Mouse (Mus musculus): ENCODE results near the gene Pnrc1. TPM values are rescaled to one million over a fixed set of nuclear protein-coding genes. Genes with fewer than 3 reads are reported as not detected.

Pnrc1 gene
- polyA plus RNA-seq, 1 experiment from 2014 or later = 123 TPM

DNA sequence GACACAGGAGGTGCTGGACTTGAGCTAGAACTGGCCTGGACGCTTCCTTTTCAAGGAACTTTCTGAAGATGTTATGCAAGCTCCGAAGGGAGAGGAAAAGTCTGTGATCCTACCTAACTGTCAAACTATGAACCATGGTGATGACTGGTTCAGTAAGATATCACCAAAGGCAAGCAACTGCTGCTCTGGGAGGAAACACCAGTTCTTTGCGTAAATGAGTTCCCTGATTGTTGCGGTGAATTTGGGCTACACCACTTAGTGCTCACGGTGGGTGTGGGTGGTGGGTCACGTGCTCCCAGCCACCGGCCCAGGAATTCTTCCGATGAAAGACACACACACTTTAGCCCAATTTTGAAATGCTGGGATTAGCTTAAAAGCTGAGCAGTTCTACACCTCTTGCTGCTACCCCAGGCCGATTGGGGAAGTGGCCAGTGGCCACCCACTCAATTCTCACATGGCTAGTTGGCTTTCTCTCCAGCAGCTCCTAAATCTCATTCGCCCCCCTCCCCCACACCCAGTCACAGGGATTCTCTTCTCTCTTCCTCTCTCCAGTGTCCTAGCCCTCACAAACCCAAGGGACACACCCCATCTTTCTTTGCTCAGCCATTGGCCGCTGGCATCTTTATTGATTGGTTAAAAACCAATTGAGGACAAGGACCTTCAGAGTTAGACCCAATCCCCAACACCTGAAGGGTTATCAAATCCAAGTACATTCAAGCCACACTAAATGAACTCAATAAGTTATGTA lies 24.8 kb downstream of the Pnrc1 start:
- WGBS = 80% methylated on average over 11 of the region's 11 CpGs

GRCm38 (mm10) chr4:33262897-33263296 lies 27.1 kb downstream of the Pnrc1 start:
- Histone ChIP-seq H3K36me3 (ENCODE audit: insufficient read depth) (no peaks in the 10 kb centered on the region), H3K9me3 (ENCODE audit: low read depth, low read length) (no peaks in the 10 kb centered on the region), H3K4me1 (ENCODE audit: insufficient read depth) (no peaks in the 10 kb centered on the region), H3K4me2 (no peak overlapping the region), H3K9ac (no peak overlapping the region), H3K4me3 (ENCODE audit: low read depth, low read length) (no peak overlapping the region), H3K27me3 (ENCODE audit: insufficient read depth, low read length) (no peaks in the 10 kb centered on the region), H3K27ac (ENCODE audit: low read depth) (no peak overlapping the region)
- ATAC-seq (ENCODE audit: insufficient read depth) (no peak), DNase-seq (no peak)
- no peak for TF ChIP-seq CTCF (IDR thresholded peaks at IDR 0.05; ENCODE audit: low read depth)
- 83% methylated on average over 1 of the region's 1 CpGs for WGBS

More for the DNA sequence above, 24.8 kb downstream of the Pnrc1 start:
- ATAC-seq (ENCODE audit: insufficient read depth) (no peak), DNase-seq (no peak)
- Histone ChIP-seq H3K9me3 (ENCODE audit: low read depth, low read length) (no peaks in the 10 kb centered on the region), H3K4me2 (no peak overlapping the region), H3K9ac (no peak overlapping the region), H3K36me3 (ENCODE audit: insufficient read depth) (no peaks in the 10 kb centered on the region), H3K4me1 (ENCODE audit: insufficient read depth) (no peaks in the 10 kb centered on the region), H3K4me3 (ENCODE audit: low read depth, low read length) (no peak overlapping the region), H3K27me3 (ENCODE audit: insufficient read depth, low read length) (no peaks in the 10 kb centered on the region), H3K27ac (ENCODE audit: low read depth) (no peak overlapping the region)
- TF ChIP-seq CTCF (IDR thresholded peaks at IDR 0.05; ENCODE audit: low read depth) = no peak

GRCm38 (mm10) chr4:33261311-33261753 lies 28.6 kb downstream of the Pnrc1 start:
- no peaks in the 10 kb centered on the region for H3K4me1 ChIP-seq (ENCODE audit: insufficient read depth)
- no peaks in the 10 kb centered on the region for H3K27me3 ChIP-seq (ENCODE audit: insufficient read depth, low read length)
- no peaks in the 10 kb centered on the region for H3K36me3 ChIP-seq (ENCODE audit: insufficient read depth)
- no peak for TF ChIP-seq CTCF (IDR thresholded peaks at IDR 0.05; ENCODE audit: low read depth)
- H3K4me3 ChIP-seq (ENCODE audit: low read depth, low read length) = no peak overlapping the region
- H3K9ac ChIP-seq = no peak overlapping the region
- peak; percentile 90 for ATAC-seq (ENCODE audit: insufficient read depth)
- WGBS = 22% methylated on average over 7 of the region's 7 CpGs
- no peaks in the 10 kb centered on the region for H3K9me3 ChIP-seq (ENCODE audit: low read depth, low read length)
- H3K4me2 ChIP-seq = 0 out of 2 replicates have a peak overlapping the region, but pooled peaks have one; percentile 8
- DNase-seq = peak; percentile 89
- peak overlapping the region; percentile 22; the same call in 1 of the 2 replicates for H3K27ac ChIP-seq (ENCODE audit: low read depth)

DNA sequence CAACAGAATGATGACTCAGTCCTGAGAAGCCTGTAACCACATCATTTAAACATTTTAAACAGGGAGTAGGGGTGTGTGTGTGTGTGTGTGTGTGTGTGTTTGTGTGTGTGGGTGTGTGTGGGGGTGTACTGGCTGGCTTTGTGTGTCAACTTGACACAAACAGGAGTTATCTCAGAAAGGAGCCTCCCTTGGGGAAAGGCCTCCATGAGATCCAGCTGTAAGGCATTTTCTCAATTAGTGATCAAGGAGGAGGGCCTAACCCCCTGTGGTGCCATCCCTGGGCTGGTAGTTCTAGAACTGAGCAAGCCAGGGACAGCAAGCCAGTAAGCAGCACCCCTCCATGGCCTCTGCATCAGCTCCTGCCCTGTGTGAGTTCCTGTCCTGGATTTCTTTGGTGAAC lies 29.7 kb downstream of the Pnrc1 start:
- Histone ChIP-seq H3K27me3 (ENCODE audit: insufficient read depth, low read length) (no peaks in the 10 kb centered on the region), H3K4me2 (no peak overlapping the region), H3K36me3 (ENCODE audit: insufficient read depth) (no peaks in the 10 kb centered on the region), H3K27ac (ENCODE audit: low read depth) (no peak overlapping the region), H3K4me1 (ENCODE audit: insufficient read depth) (no peaks in the 10 kb centered on the region), H3K9ac (no peak overlapping the region), H3K9me3 (ENCODE audit: low read depth, low read length) (no peaks in the 10 kb centered on the region), H3K4me3 (ENCODE audit: low read depth, low read length) (no peak overlapping the region)
- no peak for TF ChIP-seq CTCF (IDR thresholded peaks at IDR 0.05; ENCODE audit: low read depth)
- ATAC-seq (ENCODE audit: insufficient read depth) = no peak
- no peak for DNase-seq

- ATAC-seq (ENCODE audit: insufficient read depth) (no peak), DNase-seq (no peak)
- Histone ChIP-seq H3K9me3 (ENCODE audit: low read depth, low read length) (no peaks in the 10 kb centered on the region), H3K4me1 (ENCODE audit: insufficient read depth) (no peaks in the 10 kb centered on the region), H3K27ac (ENCODE audit: low read depth) (no peak overlapping the region), H3K9ac (no peak overlapping the region), H3K27me3 (ENCODE audit: insufficient read depth, low read length) (no peaks in the 10 kb centered on the region), H3K36me3 (ENCODE audit: insufficient read depth) (no peaks in the 10 kb centered on the region), H3K4me3 (ENCODE audit: low read depth, low read length) (no peak overlapping the region), H3K4me2 (no peak overlapping the region)
- 48% methylated on average over 11 of the region's 11 CpGs for WGBS
- TF ChIP-seq CTCF (IDR thresholded peaks at IDR 0.05; ENCODE audit: low read depth) = no peak
Measured at GRCm38 (mm10) chr4:33257263-33257964, 32.5 kb downstream of the Pnrc1 start.

- no peaks in the 10 kb centered on the region for H3K4me1 ChIP-seq (ENCODE audit: insufficient read depth)
- TF ChIP-seq CTCF (IDR thresholded peaks at IDR 0.05; ENCODE audit: low read depth) = no peak
- H3K9me3 ChIP-seq (ENCODE audit: low read depth, low read length) = no peaks in the 10 kb centered on the region
- 84% methylated on average over 4 of the region's 4 CpGs for WGBS
- H3K36me3 ChIP-seq (ENCODE audit: insufficient read depth) = no peaks in the 10 kb centered on the region
- H3K27me3 ChIP-seq (ENCODE audit: insufficient read depth, low read length) = no peaks in the 10 kb centered on the region
- no peak for DNase-seq
- H3K27ac ChIP-seq (ENCODE audit: low read depth) = no peak overlapping the region
- no peak overlapping the region for H3K9ac ChIP-seq
- H3K4me2 ChIP-seq = no peak overlapping the region
- H3K4me3 ChIP-seq (ENCODE audit: low read depth, low read length) = no peak overlapping the region
- ATAC-seq (ENCODE audit: insufficient read depth) = no peak
Measured at GRCm38 (mm10) chr4:33254706-33255105, 35.3 kb downstream of the Pnrc1 start.

- H3K4me2 ChIP-seq = no peak overlapping the region
- H3K4me1 ChIP-seq (ENCODE audit: insufficient read depth) = no peaks in the 10 kb centered on the region
- DNase-seq (no peak), ATAC-seq (ENCODE audit: insufficient read depth) (no peak)
- no peak overlapping the region for H3K4me3 ChIP-seq (ENCODE audit: low read depth, low read length)
- TF ChIP-seq CTCF (IDR thresholded peaks at IDR 0.05; ENCODE audit: low read depth) = no peak
- peaks cover 4% of the 10 kb centered on the region for H3K36me3 ChIP-seq (ENCODE audit: insufficient read depth)
- H3K9ac ChIP-seq = no peak overlapping the region
- H3K9me3 ChIP-seq (ENCODE audit: low read depth, low read length) = no peaks in the 10 kb centered on the region
- no peak overlapping the region for H3K27ac ChIP-seq (ENCODE audit: low read depth)
- H3K27me3 ChIP-seq (ENCODE audit: insufficient read depth, low read length) = no peaks in the 10 kb centered on the region
- WGBS = 88% methylated on average over 2 of the region's 2 CpGs
Measured at GRCm38 (mm10) chr4:33250867-33251266, 39.1 kb downstream of the Pnrc1 start.
